Comparison of ENCODE assay signal across 9 mouse cellular contexts in the genomic region with DNA sequence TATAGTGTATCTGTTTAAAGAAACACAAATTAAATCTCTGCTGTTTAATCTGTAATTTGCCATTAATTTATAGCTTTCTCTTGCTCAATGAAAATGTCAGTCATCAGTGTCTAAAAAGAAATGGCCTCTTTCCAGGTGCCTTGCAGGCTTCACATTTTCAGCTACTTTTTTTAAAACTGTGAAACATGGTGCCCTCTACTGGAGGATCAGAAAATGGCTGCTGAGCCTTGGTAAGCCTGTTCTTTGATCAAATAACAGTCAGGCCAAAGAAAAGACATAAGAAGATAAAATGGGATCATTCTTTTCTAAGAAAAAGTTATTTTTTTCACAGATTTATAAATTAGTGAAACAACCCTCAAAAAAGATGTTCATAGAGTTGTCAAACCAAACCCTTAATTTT.
DNase-seq lines count a peak whose midpoint lies in the region; ATAC-seq and TF ChIP-seq lines count a peak whose summit lies in the region.
"Had no signal": no experiment of that assay in that cellular context is flagged by ENCODE, and none has a peak within 500 bp of the region (broad histone marks: within the 10 kb centered on the region; RNA-seq: fewer than 3 reads in every experiment).

No protein-coding gene starts in this region.

- no peak for TF ChIP-seq EP300 in CH12.LX (IDR thresholded peaks at IDR 0.05; ENCODE audit: low read length)
- TF ChIP-seq EP300 in liver, embryonic 14.5 days (IDR thresholded peaks at IDR 0.05; ENCODE audit: low read depth), result no peak

- in situ Hi-C loops in CH12.LX (cut with MboI; ENCODE audit: low pct_ligation_motif_present, low pct_unique_long_range_greater_than_20kb, low sequenced_read_pairs), result loop anchor here (10.0 kb wide), 1 partner anchor 174 kb away; no protein-coding TSS in a partner anchor

- H3K9ac ChIP-seq in CH12.LX (ENCODE audit: insufficient read depth, low read depth), result no peak overlapping the region
- H3K9ac ChIP-seq in liver, embryonic 14.5 days (replicated peaks), result no peak overlapping the region
- H3K9ac ChIP-seq: limb, embryonic 13.5 days had no signal

- H3K4me3 ChIP-seq in CH12.LX (replicated peaks in 1 of 3; ENCODE audit: low read depth in 2 of 3, low read length in 2 of 3, poor library complexity in 1 of 3), result no peak overlapping the region
- no peak overlapping the region for H3K4me3 ChIP-seq in liver, embryonic 14.5 days (ENCODE audit: insufficient read depth in 1 of 2, low read depth in 2 of 2, low read length in 2 of 2)
- H3K4me3 ChIP-seq: limb, embryonic 13.5 days had no signal

- no peaks in the 10 kb centered on the region for H3K36me3 ChIP-seq in CH12.LX (replicated peaks in 1 of 2; ENCODE audit: control insufficient read depth in 1 of 2, insufficient read depth in 1 of 2, low read length in 1 of 2)
- no peaks in the 10 kb centered on the region for H3K36me3 ChIP-seq in liver, embryonic 14.5 days (replicated peaks; ENCODE audit: control insufficient read depth, insufficient read depth, low read depth)
- H3K36me3 ChIP-seq: limb, embryonic 13.5 days had no signal

- no peaks in the 10 kb centered on the region for H3K79me2 ChIP-seq in CH12.LX (replicated peaks; ENCODE audit: control insufficient read depth, extremely low read depth, insufficient read depth, poor library complexity, severe bottlenecking)

- TF ChIP-seq CTCF in CH12.LX (conservative IDR thresholded peaks at IDR 0.05 in 1 of 2, IDR thresholded peaks at IDR 0.05 in 1 of 2; ENCODE audit: low read depth in 2 of 2, low read length in 2 of 2), result peak; percentile 33 to 50; a peak in 3 of 4 replicates
- peak; percentile 61; the same call in 1 of the 2 replicates for TF ChIP-seq CTCF in brain, embryonic 14.5 days (IDR thresholded peaks at IDR 0.05; ENCODE audit: borderline replicate concordance, extremely low read depth, insufficient read depth, insufficient read length)
- peak; percentile 19; the same call in 1 of the 2 replicates for TF ChIP-seq CTCF in liver, embryonic 14.5 days (IDR thresholded peaks at IDR 0.05; ENCODE audit: low read depth)

- dilution Hi-C loops in CH12.LX (cut with MboI; ENCODE audit: extremely low pct_ligation_motif_present, extremely low pct_unique_long_range_greater_than_20kb, low sequenced_read_pairs), result no loop called here

- H3K4me1 ChIP-seq in CH12.LX (ENCODE audit: control insufficient read depth in 1 of 2, insufficient read depth in 2 of 2), result no peaks in the 10 kb centered on the region
- no peaks in the 10 kb centered on the region for H3K4me1 ChIP-seq in liver, embryonic 14.5 days (replicated peaks; ENCODE audit: control insufficient read depth in 2 of 2, insufficient read depth in 2 of 2, low read length in 1 of 2)
- H3K4me1 ChIP-seq: limb, embryonic 13.5 days had no signal

- H3K27me3 ChIP-seq in CH12.LX (replicated peaks), result no peaks in the 10 kb centered on the region
- H3K27me3 ChIP-seq in liver, embryonic 14.5 days (ENCODE audit: control insufficient read depth, insufficient read depth, low read length), result no peaks in the 10 kb centered on the region
- H3K27me3 ChIP-seq: limb, embryonic 13.5 days had no signal

- H3K4me2 ChIP-seq in CH12.LX (ENCODE audit: insufficient read depth, low read depth, poor library complexity, severe bottlenecking), result no peak overlapping the region
- no peak overlapping the region for H3K4me2 ChIP-seq in liver, embryonic 14.5 days (ENCODE audit: low read depth)
- H3K4me2 ChIP-seq: limb, embryonic 13.5 days had no signal

- H3K27ac ChIP-seq in CH12.LX (ENCODE audit: insufficient read depth, low read depth), result no peak overlapping the region
- no peak overlapping the region for H3K27ac ChIP-seq in liver, embryonic 14.5 days
- H3K27ac ChIP-seq: limb, embryonic 13.5 days had no signal

- peak; percentile 31 for DNase-seq in heart, postnatal 4 days
- no peak for DNase-seq in heart, adult 8-10 months (ENCODE audit: low spot score)
- DNase-seq in CH12.LX (ENCODE audit: extremely low read depth), result peak; percentile 60
- peak; percentile 75 for DNase-seq in brain, embryonic 14.5 days (ENCODE audit: low read depth)
- peak; percentile 20 to 62 for DNase-seq in kidney, adult 8-10 months
- DNase-seq in liver, embryonic 14.5 days (ENCODE audit: low read depth in 3 of 3, low spot score in 3 of 3), result peak in 1 of 3 experiments; percentile 3
- peak; percentile 31 for DNase-seq in telencephalon, adult 2 months (ENCODE audit: low read depth, low spot score)
- DNase-seq in T-cell, adult 2 months (ENCODE audit: low spot score), result no peak

- ATAC-seq in liver, embryonic 14.5 days (ENCODE audit: insufficient read depth), result no peak

- TF ChIP-seq RAD21 in CH12.LX (IDR thresholded peaks at IDR 0.05; ENCODE audit: low read depth, low read length), result peak; percentile 52

- H3K9me3 ChIP-seq in CH12.LX (replicated peaks; ENCODE audit: low read length), result no peaks in the 10 kb centered on the region
- H3K9me3 ChIP-seq in liver, embryonic 14.5 days (ENCODE audit: control insufficient read depth, low read length), result no peaks in the 10 kb centered on the region
- H3K9me3 ChIP-seq: limb, embryonic 13.5 days had no signal

- no peak for TF ChIP-seq POLR2A in CH12.LX (IDR thresholded peaks at IDR 0.05; ENCODE audit: low read depth, low read length)
- no peak for TF ChIP-seq POLR2A in brain, embryonic 14.5 days (IDR thresholded peaks at IDR 0.05; ENCODE audit: borderline replicate concordance, extremely low read depth, insufficient read depth, insufficient read length, poor library complexity, severe bottlenecking)

TF ChIP-seq in CH12.LX, 34 proteins besides CTCF, POLR2A, EP300 and RAD21:
- TF ChIP-seq TBP (conservative IDR thresholded peaks at IDR 0.05; ENCODE audit: low read depth, low read length), result no peak
- TF ChIP-seq KAT2A (IDR thresholded peaks at IDR 0.05; ENCODE audit: insufficient replicate concordance, low read length), result no peak
- TF ChIP-seq NRF1 (IDR thresholded peaks at IDR 0.05; ENCODE audit: low read depth, low read length), result no peak
- no peak for TF ChIP-seq JUN (IDR thresholded peaks at IDR 0.05; ENCODE audit: insufficient read depth, low read depth, low read length)
- peak; percentile 44 for TF ChIP-seq SMC3 (IDR thresholded peaks at IDR 0.05; ENCODE audit: low read depth, low read length)
- TF ChIP-seq CHD2 (IDR thresholded peaks at IDR 0.05; ENCODE audit: low read length), result no peak
- TF ChIP-seq MEF2A (IDR thresholded peaks at IDR 0.05; ENCODE audit: borderline replicate concordance, low read depth, low read length), result no peak
- TF ChIP-seq ZNF384 (IDR thresholded peaks at IDR 0.05; ENCODE audit: low read depth, low read length), result 0 out of 2 replicates have a peak, but pooled peaks have one; percentile 29
TF ChIP-seq in CH12.LX: peak in this region for 2.

Comparison
In these comparisons a context has a peak if more than half of its experiments do, and no peak if none do; other contexts are left out.
1. DNase-seq: peak in heart, postnatal 4 days (single experiment), CH12.LX (single experiment), brain, embryonic 14.5 days (single experiment), kidney, adult 8-10 months (2 of 2) and telencephalon, adult 2 months (single experiment); none in heart, adult 8-10 months (single experiment) and T-cell, adult 2 months (single experiment).
2. Peak in every context shown above with its lines, with median percentiles within 50 percentile points of each other: CTCF ChIP-seq.